Mouse (Mus musculus) megakaryocyte-erythroid progenitor cell, adult 5-6 weeks (primary cell): Measurements from ENCODE around the gene Hoxc8. TPM values are rescaled to one million over a fixed set of nuclear protein-coding genes. Genes with fewer than 3 reads are reported as not detected.

ENCODE experiments used
- ATAC-seq: replicated peaks from 2 replicates; pipeline ENCODE4 v1.8.0; 2016; ENCODE audit warnings: mild to moderate bottlenecking, inconsistent platforms; ENCODE audit not compliant: severe bottlenecking, poor library complexity, low FRiP score, low TSS enrichment
- total RNA-seq, 2 experiments: library from RNA; stranded (forward) in 1 of 2; stranded (reverse) in 1 of 2; fragments of 200-1000, 215-1000 nt in 1 of 2; fragments of >200 nt in 1 of 2; fragmentation: Nextera tagmentation in 1 of 2; gene quantifications; 2 replicates each; pipeline ENCODE4 v1.2.3; 2014 to 2017

The Hoxc8 gene
- not detected in 2 replicates for total RNA-seq (2014; fragmentation: Nextera tagmentation)
- total RNA-seq (2017), result not detected in 2 replicates

- no peak for ATAC-seq
Observed at GRCm38 (mm10) chr15:102990461-102991397, at the start of gene Hoxc8. Gene Hoxc8 (plus strand): TSS chr15:102990607.

- ATAC-seq, result no peak
Observed at GRCm38 (mm10) chr15:102942739-102943467, 47.5 kb upstream of the Hoxc8 start.

- no peak for ATAC-seq
Observed at GRCm38 (mm10) chr15:102943468-102943813, 47.0 kb upstream of the Hoxc8 start.

GRCm38 (mm10) chr15:102945185-102946077 is 45.0 kb upstream of the Hoxc8 start:
- ATAC-seq, result no peak

- no peak for ATAC-seq
Observed at GRCm38 (mm10) chr15:102947276-102947675, 43.1 kb upstream of the Hoxc8 start.

GRCm38 (mm10) chr15:102948842-102949241 is 41.6 kb upstream of the Hoxc8 start:
- ATAC-seq, result no peak

GRCm38 (mm10) chr15:102949696-102950095 is 40.7 kb upstream of the Hoxc8 start:
- no peak for ATAC-seq

GRCm38 (mm10) chr15:102950877-102951276 is 39.5 kb upstream of the Hoxc8 start:
- no peak for ATAC-seq

GRCm38 (mm10) chr15:102953561-102953960 is 36.8 kb upstream of the Hoxc8 start:
- ATAC-seq, result no peak

- 0 out of 2 replicates have a peak, but pooled peaks have one; percentile 41 for ATAC-seq
Observed at GRCm38 (mm10) chr15:102954192-102955006, 36.0 kb upstream of the Hoxc8 start, which contains the start of gene Hoxc11. Gene Hoxc11 (plus strand): TSS chr15:102954427.

GRCm38 (mm10) chr15:102955007-102955382 is 35.4 kb upstream of the Hoxc8 start:
- ATAC-seq, result no peak

GRCm38 (mm10) chr15:102955833-102956640 is 34.4 kb upstream of the Hoxc8 start:
- no peak for ATAC-seq

- ATAC-seq, result no peak
Observed at GRCm38 (mm10) chr15:102956906-102957305, 33.5 kb upstream of the Hoxc8 start.

- ATAC-seq, result no peak
Observed at GRCm38 (mm10) chr15:102959663-102960191, 30.7 kb upstream of the Hoxc8 start.

- ATAC-seq, result no peak
Observed at GRCm38 (mm10) chr15:102961728-102962127, 28.7 kb upstream of the Hoxc8 start.

- ATAC-seq, result no peak
Observed at GRCm38 (mm10) chr15:102962492-102962891, 27.9 kb upstream of the Hoxc8 start.

GRCm38 (mm10) chr15:102963259-102963658 is 27.1 kb upstream of the Hoxc8 start:
- no peak for ATAC-seq
